Mouse (Mus musculus) v-Abl transformed pro-B cells (cell line): ENCODE results near the gene Bicral.

ENCODE experiments used
- in situ Hi-C, 2 experiments: fragments of 400-800 bp; cut with MboI; formaldehyde crosslinking; loops; one replicate each; pipeline ENCODE4 v1.15.1; 2025; ENCODE audit not compliant: unreplicated experiment in 2 of 2

The Bicral gene

DNA sequence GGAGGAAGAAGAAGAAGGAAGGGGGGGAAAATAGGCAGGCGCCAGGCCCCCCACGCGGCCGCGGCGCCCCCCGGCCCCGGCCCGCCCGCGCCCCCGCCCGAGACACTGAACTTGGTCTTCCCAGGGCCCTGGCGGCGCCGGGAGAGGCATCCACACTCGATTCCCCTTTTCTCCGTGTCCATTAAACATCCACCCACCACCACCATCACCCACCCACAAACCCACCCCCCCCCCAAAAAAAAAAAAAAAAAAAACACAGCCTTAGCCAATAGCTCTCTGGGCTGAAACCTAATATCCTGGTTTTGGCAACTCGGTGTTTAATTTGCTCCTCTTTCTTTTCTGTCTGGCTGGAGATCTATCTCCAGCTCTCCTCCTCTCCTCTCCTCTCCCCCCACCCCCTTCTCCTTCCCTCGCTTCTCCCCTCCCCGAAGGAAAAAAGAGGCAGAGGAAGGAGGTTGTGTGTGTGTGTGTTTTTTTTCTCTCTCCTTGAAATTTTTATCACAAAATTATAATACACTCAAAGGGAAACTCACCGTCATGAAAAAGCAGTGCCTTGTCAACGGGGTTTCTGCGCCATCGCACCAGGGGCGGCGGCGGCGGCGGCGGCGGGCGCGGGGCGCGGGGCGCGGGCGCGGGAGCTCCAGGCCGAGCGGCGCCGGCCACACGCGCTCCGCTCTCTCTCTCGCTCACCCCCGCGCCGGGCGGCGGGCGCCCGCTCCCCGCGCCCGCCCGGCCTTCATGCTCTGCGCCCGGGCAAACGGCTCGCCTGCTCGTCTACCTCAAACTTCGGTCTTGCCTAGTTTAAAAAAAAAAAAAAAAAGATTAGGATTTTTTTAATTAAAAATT lies at the start of gene Bicral:
Gene Bicral (minus strand): TSS at position 580 of the 846 bp plus-strand sequence.
- in situ Hi-C loops: no loop called here

- in situ Hi-C loops: loop anchor here in 1 of 2 experiments (25.0 kb wide), 1 partner anchor 1167 kb away; the partner anchor contains the start of gene 1600014C23Rik
Measured at GRCm38 (mm10) chr17:46903876-46904490, 45.7 kb upstream of the Bicral start.

GRCm38 (mm10) chr17:46900941-46901340 lies 42.7 kb upstream of the Bicral start:
- in situ Hi-C loops: loop anchor here in 1 of 2 experiments (25.0 kb wide), 1 partner anchor 1164 kb away; the partner anchor contains the start of gene 1600014C23Rik

DNA sequence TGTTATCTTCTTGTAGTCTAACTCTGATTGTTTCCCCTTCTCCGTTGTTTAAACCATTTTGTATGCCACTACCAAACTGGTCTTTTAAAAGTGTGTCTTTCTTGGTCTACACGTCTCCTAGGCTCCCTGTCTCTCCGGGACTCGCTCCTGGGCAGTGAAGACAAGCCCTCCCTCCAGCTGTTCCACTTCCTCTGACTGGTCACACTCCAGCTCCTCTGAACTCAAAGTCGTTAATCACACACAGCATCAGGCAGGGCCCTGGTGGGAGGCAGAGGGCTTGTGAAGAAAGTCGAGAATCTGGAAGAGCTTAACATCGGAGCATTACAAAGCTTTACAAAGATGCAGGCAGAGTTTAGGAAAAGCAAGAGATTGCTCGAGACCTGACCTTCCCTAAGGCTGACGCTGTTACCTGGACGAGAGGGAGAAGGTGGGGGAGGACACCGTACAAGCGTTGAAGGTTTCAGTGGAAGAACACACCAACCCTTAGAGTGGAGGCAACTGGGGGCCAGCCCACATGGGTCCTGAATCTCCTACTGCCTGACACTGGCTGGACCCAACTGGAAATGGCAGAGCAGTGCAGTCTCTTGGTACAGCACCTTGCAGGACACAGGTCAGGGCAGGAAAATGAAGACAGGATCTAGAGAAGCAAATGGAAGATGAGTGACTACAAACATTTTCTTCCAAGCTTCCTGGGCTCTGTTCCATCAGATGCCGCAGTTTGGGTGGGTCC lies 39.1 kb upstream of the Bicral start:
- in situ Hi-C loops: no loop called here

DNA sequence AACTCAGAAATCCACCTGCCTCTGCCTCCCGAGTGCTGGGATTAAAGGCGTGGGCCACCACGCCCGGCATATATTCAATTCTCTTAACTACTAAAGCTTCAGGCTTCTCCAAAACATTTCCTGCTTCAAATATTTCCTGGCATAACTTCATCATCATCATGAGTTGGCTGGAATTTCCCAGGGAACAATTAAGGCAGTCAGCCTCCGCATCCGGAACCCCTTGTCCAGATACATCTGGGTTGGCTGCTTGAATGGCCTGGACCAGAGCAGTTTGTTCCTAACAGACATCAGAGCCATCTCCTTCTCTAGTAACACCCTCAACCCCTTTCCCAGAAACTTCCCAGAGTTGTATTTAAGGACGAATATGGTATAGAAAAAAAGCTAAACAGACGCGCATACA lies 37.1 kb upstream of the Bicral start:
- in situ Hi-C loops: no loop called here

GRCm38 (mm10) chr17:46890843-46891594 lies 32.7 kb upstream of the Bicral start:
- in situ Hi-C loops: no loop called here

DNA sequence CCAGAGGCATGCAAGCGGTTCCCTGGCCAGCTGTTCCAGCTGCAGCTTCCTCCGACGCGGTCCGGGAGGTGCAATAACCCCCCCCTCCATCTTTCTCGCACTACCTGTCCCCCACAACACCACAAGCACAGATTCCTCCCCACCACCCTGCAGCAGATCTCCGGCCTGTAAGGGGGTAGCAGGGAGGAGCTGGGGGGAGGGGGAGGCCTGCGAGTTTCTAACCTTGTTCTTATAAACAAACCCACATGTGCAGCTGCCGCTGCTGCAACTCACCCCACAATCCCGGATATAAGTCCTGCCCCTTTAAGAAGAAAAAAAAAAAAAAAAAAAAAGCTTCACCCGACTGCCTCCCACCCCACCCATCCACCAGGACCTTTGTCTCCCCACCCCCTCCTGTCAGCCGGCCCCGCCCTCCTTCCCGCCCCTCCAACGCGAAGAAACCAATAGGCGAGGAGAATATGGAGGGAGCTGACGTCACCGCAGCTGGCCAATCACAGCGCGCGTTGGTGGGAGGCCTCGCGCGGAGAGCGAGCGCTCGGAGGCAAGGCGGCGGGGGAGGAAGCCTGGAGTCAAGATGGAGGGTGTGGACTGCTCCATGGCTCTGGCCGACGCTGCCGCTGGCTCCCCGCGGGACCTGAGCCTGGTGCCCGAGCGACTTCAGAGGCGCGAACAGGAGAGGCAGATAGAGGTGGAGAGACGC lies 32.0 kb upstream of the Bicral start, which contains the start of gene Tbcc:
Gene Tbcc (plus strand): TSS at position 569 of the 700 bp plus-strand sequence.
- in situ Hi-C loops: no loop called here

GRCm38 (mm10) chr17:46889450-46890084 lies 31.3 kb upstream of the Bicral start:
- in situ Hi-C loops: no loop called here

GRCm38 (mm10) chr17:46888511-46889212 lies 30.4 kb upstream of the Bicral start:
- in situ Hi-C loops: no loop called here

- in situ Hi-C loops: no loop called here
Measured at GRCm38 (mm10) chr17:46885910-46886643, 27.8 kb upstream of the Bicral start.

DNA sequence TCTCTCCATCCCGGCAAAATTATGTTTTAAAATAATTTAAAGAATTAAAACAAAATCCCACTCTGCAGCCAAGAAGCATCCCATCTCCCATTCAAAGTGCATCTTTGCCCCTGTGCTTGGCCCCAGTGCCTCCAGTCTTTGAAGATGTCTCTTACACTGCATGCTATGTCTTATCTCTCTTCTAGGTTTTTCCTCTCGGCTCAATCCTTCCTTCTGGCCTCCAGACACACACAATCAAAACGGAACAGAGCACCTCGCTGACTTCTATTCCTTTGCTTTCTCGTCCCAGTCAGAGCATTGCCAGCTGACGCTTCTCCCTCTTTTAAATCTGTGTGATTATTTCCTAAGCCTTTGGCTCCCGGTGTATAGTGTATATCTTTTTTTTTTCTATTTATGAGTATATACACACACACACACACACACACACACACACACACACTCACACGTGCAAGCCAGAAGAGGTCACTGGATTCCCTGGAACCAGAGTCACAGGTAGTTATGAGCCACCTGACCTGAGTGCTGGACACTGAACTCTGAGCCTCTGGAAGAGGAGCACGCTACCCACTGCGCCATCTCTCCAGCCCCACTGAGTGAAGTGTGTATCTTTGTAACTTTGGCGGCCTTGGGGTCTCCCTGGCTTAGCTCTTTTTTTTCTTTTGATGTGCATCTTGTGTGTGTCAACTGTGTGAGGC lies 27.1 kb upstream of the Bicral start:
- in situ Hi-C loops: no loop called here

- in situ Hi-C loops: loop anchor here (5.0 kb wide), 1 partner anchor 92 kb away; no protein-coding TSS in a partner anchor
Measured at GRCm38 (mm10) chr17:46884766-46885165, 26.5 kb upstream of the Bicral start.

DNA sequence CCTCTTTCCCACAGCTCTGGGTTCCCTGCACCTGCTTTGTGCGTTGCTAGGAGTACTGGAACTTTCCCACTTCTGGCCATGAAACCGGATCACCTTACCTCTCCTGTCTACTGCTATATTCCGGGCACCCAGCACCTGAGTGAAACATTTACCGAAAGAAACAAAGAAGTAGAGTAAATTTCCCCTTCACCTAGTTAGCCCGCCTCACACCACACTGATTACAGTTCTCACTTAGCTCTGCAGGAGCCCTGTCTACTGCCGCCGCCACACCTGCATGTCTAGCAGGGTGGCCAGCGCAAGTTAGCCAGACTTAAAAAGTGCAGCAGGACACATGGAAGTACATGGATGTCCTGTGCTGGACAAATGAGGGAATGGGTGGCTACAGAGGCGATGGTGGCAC lies 24.8 kb upstream of the Bicral start:
- in situ Hi-C loops: loop anchor here (5.0 kb wide), 1 partner anchor 91 kb away; no protein-coding TSS in a partner anchor

DNA sequence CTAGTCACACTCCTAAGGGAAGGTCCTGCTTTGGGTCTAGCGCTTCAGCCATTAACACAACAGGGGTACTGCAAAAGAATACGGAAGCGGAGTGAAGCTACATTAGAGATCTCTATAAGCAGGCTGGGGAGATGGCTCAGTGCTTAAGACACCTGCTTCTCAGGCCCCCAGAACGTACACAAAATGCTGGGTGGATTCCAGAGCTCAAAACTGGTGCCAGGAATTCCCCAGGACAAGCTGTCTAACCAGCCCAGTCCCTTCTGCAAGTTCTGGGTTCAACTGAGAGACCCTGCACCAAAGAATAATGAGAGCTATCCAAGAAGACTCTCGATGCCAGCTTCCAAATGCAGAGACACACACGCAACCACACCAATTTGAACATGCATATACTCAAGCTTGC lies 23.4 kb upstream of the Bicral start:
- in situ Hi-C loops: loop anchor here (5.0 kb wide), 1 partner anchor 89 kb away; no protein-coding TSS in a partner anchor

DNA sequence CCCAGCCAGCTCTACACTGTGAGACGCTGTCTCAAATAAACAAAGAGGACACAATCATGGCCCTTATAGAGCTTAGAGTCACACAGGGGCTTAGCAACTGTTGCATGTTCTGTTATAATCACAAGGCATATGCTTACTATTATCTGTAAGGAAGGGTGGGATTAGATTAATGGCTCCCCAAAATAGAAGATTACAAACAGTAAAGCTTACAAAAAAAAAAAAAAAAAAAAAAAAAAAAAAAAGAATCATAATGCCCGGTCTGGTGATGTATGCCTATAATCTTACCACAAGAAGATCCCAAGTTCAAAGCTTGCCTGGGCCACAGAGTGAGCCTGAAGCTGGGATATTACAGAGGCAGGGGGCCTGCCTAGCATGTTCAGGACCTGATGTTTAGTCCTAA lies 22.0 kb upstream of the Bicral start:
- in situ Hi-C loops: loop anchor here (5.0 kb wide), 1 partner anchor 88 kb away; no protein-coding TSS in a partner anchor

DNA sequence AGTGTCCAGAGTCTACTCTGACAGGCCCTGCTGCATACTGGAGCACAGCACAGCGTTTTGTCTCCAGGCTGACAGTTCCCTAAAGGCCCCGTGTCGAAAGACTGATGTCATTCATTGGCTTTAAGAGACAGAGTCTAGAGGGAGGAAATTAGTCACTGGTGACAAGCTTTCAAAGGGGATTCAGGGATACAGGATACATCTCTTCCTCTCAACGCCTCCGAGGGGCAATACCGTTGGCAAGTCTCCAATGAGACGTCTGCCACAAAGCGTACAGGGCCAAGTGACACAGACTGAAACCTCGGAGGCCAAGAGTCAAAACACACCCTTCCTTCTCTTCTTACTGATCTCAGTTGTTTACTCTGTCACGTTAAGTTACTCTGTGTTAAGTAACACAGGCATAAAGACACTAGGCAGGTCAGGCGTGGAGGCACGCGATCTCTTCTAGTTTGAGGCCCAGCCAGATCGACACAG lies 21.6 kb upstream of the Bicral start:
- in situ Hi-C loops: loop anchor here (5.0 kb wide), 1 partner anchor 88 kb away; no protein-coding TSS in a partner anchor

DNA sequence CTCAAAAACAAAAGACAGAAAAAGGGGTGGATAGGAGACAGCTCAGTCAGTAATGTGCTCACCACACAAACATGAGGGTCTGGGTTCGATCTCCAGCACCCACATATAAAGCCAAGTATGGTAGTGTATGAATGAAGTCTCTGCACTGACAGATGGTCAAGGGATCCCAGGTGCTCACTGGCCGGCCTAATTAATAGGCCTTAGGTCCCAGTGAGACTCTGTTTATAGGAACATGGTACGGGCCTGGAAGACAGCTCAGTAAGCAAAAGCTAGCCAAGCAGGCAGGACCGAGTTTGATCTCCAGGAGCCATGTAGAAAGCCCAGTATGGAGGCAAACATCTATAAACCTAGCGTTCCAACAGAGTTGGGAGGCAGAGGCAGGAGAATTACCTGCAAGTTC lies 18.8 kb upstream of the Bicral start:
- in situ Hi-C loops: no loop called here
